Mouse (Mus musculus): ENCODE measurements around the gene Igfbp3. TPM values are rescaled to one million over a fixed set of nuclear protein-coding genes. Genes with fewer than 3 reads are reported as not detected.

Gene Igfbp3
- 18.4 and 19.9 TPM in 2 replicates for polyA plus RNA-seq (2015; fragmentation: Nextera tagmentation; extraction: Ambion mirVana)

- Histone ChIP-seq H3K9ac (peak within 1 kb of the TSS; percentile 85), H3K4me2 (peak within 1 kb of the TSS; percentile 89), H3K4me3 (peak within 1 kb of the TSS; percentile 73), H3K4me1 (replicated peaks) (peaks cover 33% of the 10 kb centered on the region), H3K27ac (replicated peaks) (peak within 1 kb of the TSS; percentile 93), H3K9me3 (no peaks in the 10 kb centered on the region), H3K27me3 (peaks cover 3% of the 10 kb centered on the region; the same call in 1 of the 2 replicates), H3K36me3 (no peaks in the 10 kb centered on the region)
- peak; percentile 92 for ATAC-seq (ENCODE audit: low FRiP score, low read depth)
- WGBS = under 1% methylated on average over 99 of the region's 104 CpGs
These were observed at the start of gene Igfbp3 for GRCm38 (mm10) chr11:7213501-7214341. Igfbp3 (minus strand) TSS chr11:7213923.

GRCm38 (mm10) chr11:7250870-7251269 lies 37.1 kb upstream of the Igfbp3 start:
- H3K27me3 ChIP-seq = no peaks in the 10 kb centered on the region
- H3K27ac ChIP-seq (replicated peaks) = no peak overlapping the region
- no peak overlapping the region for H3K4me3 ChIP-seq
- H3K9ac ChIP-seq = no peak overlapping the region
- H3K9me3 ChIP-seq = no peaks in the 10 kb centered on the region
- H3K4me2 ChIP-seq = no peak overlapping the region
- 94% methylated on average over 5 of the region's 5 CpGs for WGBS
- no peaks in the 10 kb centered on the region for H3K36me3 ChIP-seq
- H3K4me1 ChIP-seq (replicated peaks) = no peaks in the 10 kb centered on the region
- no peak for ATAC-seq (ENCODE audit: low FRiP score, low read depth)

GRCm38 (mm10) chr11:7250415-7250814 lies 36.7 kb upstream of the Igfbp3 start:
- ATAC-seq (ENCODE audit: low FRiP score, low read depth) = no peak
- H3K4me3 ChIP-seq = no peak overlapping the region
- WGBS = 91% methylated on average over 2 of the region's 2 CpGs
- no peak overlapping the region for H3K27ac ChIP-seq (replicated peaks)
- no peaks in the 10 kb centered on the region for H3K27me3 ChIP-seq
- no peaks in the 10 kb centered on the region for H3K36me3 ChIP-seq
- H3K4me1 ChIP-seq (replicated peaks) = no peaks in the 10 kb centered on the region
- H3K9me3 ChIP-seq = no peaks in the 10 kb centered on the region
- no peak overlapping the region for H3K9ac ChIP-seq
- no peak overlapping the region for H3K4me2 ChIP-seq

- Histone ChIP-seq H3K4me1 (replicated peaks) (no peaks in the 10 kb centered on the region), H3K4me2 (no peak overlapping the region), H3K9ac (no peak overlapping the region), H3K36me3 (no peaks in the 10 kb centered on the region), H3K4me3 (no peak overlapping the region), H3K27ac (replicated peaks) (no peak overlapping the region), H3K27me3 (no peaks in the 10 kb centered on the region), H3K9me3 (no peaks in the 10 kb centered on the region)
- ATAC-seq (ENCODE audit: low FRiP score, low read depth) = no peak
- 68% methylated on average over 1 of the region's 1 CpGs for WGBS
These were observed 31.1 kb upstream of the Igfbp3 start for GRCm38 (mm10) chr11:7244782-7245181.

- no peak overlapping the region for H3K27ac ChIP-seq (replicated peaks)
- H3K36me3 ChIP-seq = no peaks in the 10 kb centered on the region
- ATAC-seq (ENCODE audit: low FRiP score, low read depth) = no peak
- H3K4me3 ChIP-seq = no peak overlapping the region
- no peaks in the 10 kb centered on the region for H3K9me3 ChIP-seq
- no peak overlapping the region for H3K9ac ChIP-seq
- H3K4me1 ChIP-seq (replicated peaks) = no peaks in the 10 kb centered on the region
- WGBS = 56% methylated on average over 4 of the region's 4 CpGs
- H3K4me2 ChIP-seq = no peak overlapping the region
- H3K27me3 ChIP-seq = no peaks in the 10 kb centered on the region
These were observed 25.5 kb upstream of the Igfbp3 start for GRCm38 (mm10) chr11:7239041-7239740.

- H3K27me3 ChIP-seq = no peaks in the 10 kb centered on the region
- no peak overlapping the region for H3K4me2 ChIP-seq
- WGBS = 93% methylated on average over 6 of the region's 6 CpGs
- H3K4me1 ChIP-seq (replicated peaks) = no peaks in the 10 kb centered on the region
- no peaks in the 10 kb centered on the region for H3K36me3 ChIP-seq
- no peak for ATAC-seq (ENCODE audit: low FRiP score, low read depth)
- no peak overlapping the region for H3K4me3 ChIP-seq
- no peak overlapping the region for H3K9ac ChIP-seq
- H3K27ac ChIP-seq (replicated peaks) = no peak overlapping the region
- H3K9me3 ChIP-seq = no peaks in the 10 kb centered on the region
These were observed 24.8 kb upstream of the Igfbp3 start for GRCm38 (mm10) chr11:7238546-7238945.

- no peak for ATAC-seq (ENCODE audit: low FRiP score, low read depth)
- 66% methylated on average over 6 of the region's 6 CpGs for WGBS
These were observed 24.0 kb upstream of the Igfbp3 start for GRCm38 (mm10) chr11:7237712-7238111.

GRCm38 (mm10) chr11:7236751-7237150 lies 23.0 kb upstream of the Igfbp3 start:
- Histone ChIP-seq H3K36me3 (no peaks in the 10 kb centered on the region), H3K4me2 (no peak overlapping the region), H3K27me3 (no peaks in the 10 kb centered on the region), H3K4me3 (no peak overlapping the region), H3K9me3 (no peaks in the 10 kb centered on the region), H3K4me1 (replicated peaks) (no peaks in the 10 kb centered on the region), H3K27ac (replicated peaks) (no peak overlapping the region), H3K9ac (no peak overlapping the region)
- 95% methylated on average over 2 of the region's 2 CpGs for WGBS
- ATAC-seq (ENCODE audit: low FRiP score, low read depth) = no peak

More at GRCm38 (mm10) chr11:7237712-7238111, 24.0 kb upstream of the Igfbp3 start:
- Histone ChIP-seq H3K27me3 (no peaks in the 10 kb centered on the region), H3K4me2 (no peak overlapping the region), H3K9me3 (no peaks in the 10 kb centered on the region), H3K9ac (no peak overlapping the region), H3K4me1 (replicated peaks) (no peaks in the 10 kb centered on the region), H3K36me3 (no peaks in the 10 kb centered on the region), H3K4me3 (no peak overlapping the region), H3K27ac (replicated peaks) (no peak overlapping the region)

GRCm38 (mm10) chr11:7234981-7235609 lies 21.4 kb upstream of the Igfbp3 start:
- WGBS = 46% methylated on average over 3 of the region's 3 CpGs
- no peaks in the 10 kb centered on the region for H3K4me1 ChIP-seq (replicated peaks)
- H3K4me3 ChIP-seq = no peak overlapping the region
- H3K9me3 ChIP-seq = no peaks in the 10 kb centered on the region
- H3K27ac ChIP-seq (replicated peaks) = no peak overlapping the region
- no peak for ATAC-seq (ENCODE audit: low FRiP score, low read depth)
- H3K36me3 ChIP-seq = no peaks in the 10 kb centered on the region
- H3K4me2 ChIP-seq = no peak overlapping the region
- no peak overlapping the region for H3K9ac ChIP-seq
- H3K27me3 ChIP-seq = no peaks in the 10 kb centered on the region

- WGBS = 83% methylated on average over 1 of the region's 1 CpGs
- Histone ChIP-seq H3K36me3 (no peaks in the 10 kb centered on the region), H3K4me2 (no peak overlapping the region), H3K9ac (no peak overlapping the region), H3K27me3 (no peaks in the 10 kb centered on the region), H3K4me1 (replicated peaks) (no peaks in the 10 kb centered on the region), H3K4me3 (no peak overlapping the region), H3K27ac (replicated peaks) (no peak overlapping the region), H3K9me3 (no peaks in the 10 kb centered on the region)
- ATAC-seq (ENCODE audit: low FRiP score, low read depth) = no peak
These were observed 20.7 kb upstream of the Igfbp3 start for GRCm38 (mm10) chr11:7234436-7234835.

GRCm38 (mm10) chr11:7233333-7233732 lies 19.6 kb upstream of the Igfbp3 start:
- no peak overlapping the region for H3K4me2 ChIP-seq
- no peaks in the 10 kb centered on the region for H3K27me3 ChIP-seq
- no peaks in the 10 kb centered on the region for H3K36me3 ChIP-seq
- no peak for ATAC-seq (ENCODE audit: low FRiP score, low read depth)
- H3K9me3 ChIP-seq = no peaks in the 10 kb centered on the region
- no peaks in the 10 kb centered on the region for H3K4me1 ChIP-seq (replicated peaks)
- H3K4me3 ChIP-seq = no peak overlapping the region
- no peak overlapping the region for H3K27ac ChIP-seq (replicated peaks)
- H3K9ac ChIP-seq = no peak overlapping the region
- 90% methylated on average over 2 of the region's 2 CpGs for WGBS

- no peak overlapping the region for H3K9ac ChIP-seq
- no peak for ATAC-seq (ENCODE audit: low FRiP score, low read depth)
These were observed 18.2 kb upstream of the Igfbp3 start for GRCm38 (mm10) chr11:7231958-7232357.

More at GRCm38 (mm10) chr11:7231958-7232357, 18.2 kb upstream of the Igfbp3 start:
- no peaks in the 10 kb centered on the region for H3K27me3 ChIP-seq
- H3K9me3 ChIP-seq = no peaks in the 10 kb centered on the region
- no peaks in the 10 kb centered on the region for H3K4me1 ChIP-seq (replicated peaks)
- H3K27ac ChIP-seq (replicated peaks) = no peak overlapping the region
- H3K4me3 ChIP-seq = no peak overlapping the region
- 95% methylated on average over 4 of the region's 4 CpGs for WGBS
- H3K36me3 ChIP-seq = no peaks in the 10 kb centered on the region
- H3K4me2 ChIP-seq = no peak overlapping the region
